Mouse (Mus musculus): ENCODE measurements at regions not wholly inside any gene's neighbourhood (a gene's known extent, or its start where the extent isn't known, plus 50 kb on each side); places are given as distances from the start of the nearest gene placed in this dataset.

- no peak for DNase-seq
Measured at GRCm38 (mm10) chr17:62412666-62413180, 468.4 kb downstream of the Efna5 start.

DNA sequence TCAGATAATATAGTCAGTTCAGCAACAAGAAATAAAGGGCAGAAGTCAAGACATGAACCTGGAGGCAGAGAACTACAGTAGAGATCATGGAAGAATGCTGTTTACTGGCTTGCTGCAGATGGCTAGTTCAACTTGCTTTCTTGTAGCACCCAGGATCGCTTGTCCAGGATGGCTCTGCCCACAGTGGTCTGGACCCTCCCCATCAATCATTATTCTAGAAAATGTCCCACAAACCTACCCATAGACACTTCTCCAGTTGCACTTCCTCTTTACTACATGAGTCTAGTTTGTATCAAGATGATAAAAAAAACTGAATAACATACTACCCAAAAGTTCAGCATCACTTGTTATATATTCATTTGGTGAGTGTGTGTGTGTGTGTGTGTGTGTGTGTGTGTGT, 477.4 kb downstream of the Efna5 start:
- DNase-seq, result no peak

DNA sequence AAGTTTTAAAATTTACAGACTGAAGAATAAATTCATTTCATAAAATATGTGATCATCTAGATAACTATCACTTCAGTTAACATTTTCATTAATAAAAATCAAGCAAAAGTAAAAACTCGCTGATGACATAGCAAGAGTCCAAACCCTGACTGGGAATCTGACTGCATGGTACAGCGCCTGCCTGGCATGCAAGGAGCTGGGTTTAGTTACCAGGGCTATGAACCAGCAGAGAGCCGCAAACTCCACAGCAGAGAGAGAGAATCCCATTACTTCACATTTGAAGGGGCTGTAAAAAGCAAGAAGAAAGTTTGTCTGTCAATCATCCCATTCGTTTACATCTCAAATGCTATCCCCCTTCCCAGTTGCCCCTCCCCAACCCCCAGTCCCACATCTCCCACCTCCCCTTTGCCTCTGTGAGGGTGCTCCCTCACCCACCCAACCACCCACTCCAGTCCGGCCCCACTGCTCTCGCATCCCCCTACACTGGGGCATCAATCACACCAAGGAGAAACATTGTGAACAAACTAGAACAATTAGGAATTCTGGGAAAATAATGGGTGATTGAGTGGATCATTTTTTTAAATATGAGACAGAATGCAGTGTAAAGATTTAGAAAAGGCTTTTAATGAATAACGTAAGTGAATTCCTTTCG, 487.6 kb downstream of the Efna5 start:
- no peak for DNase-seq

DNA sequence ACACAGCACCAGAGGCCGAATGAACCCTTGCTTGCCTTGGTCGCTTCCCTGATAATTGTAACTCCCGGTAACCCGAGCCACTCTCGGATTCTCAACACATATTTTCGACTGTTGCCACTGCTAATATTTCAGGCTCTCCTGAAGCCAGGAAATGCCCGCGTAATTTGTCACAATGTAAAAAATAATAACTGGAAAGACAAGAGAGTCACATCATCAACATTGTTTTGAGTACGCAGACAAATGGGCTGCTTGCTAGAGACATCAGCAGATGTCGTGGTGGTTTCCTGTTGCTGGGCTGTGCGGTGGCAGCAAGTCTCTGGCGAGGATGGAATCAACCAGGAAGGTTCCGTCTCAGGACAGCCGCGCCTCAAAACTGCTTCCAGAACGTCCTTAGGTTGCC, 497.1 kb downstream of the Efna5 start:
- no peak for DNase-seq

- no peak for DNase-seq
Measured at GRCm38 (mm10) chr17:62378868-62379417, 502.2 kb downstream of the Efna5 start.

DNA sequence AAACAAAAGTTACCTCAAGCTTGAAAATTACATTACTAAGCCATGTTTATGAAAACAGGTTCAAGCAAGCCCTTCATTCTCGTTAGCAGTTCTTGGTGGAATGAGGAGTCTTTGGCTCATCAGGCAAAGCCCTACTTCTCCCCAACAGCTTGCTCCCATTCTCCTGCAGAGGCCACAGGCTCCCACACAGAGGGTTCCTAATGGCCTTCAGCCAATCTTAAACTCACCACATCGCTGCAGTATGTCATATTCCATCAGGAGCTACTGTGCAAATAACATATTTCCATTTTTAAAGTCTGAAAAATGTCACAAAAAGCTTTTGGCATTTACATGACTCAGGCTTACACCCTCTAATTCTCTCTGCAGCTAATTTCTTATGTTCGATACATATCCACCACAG, 512.0 kb downstream of the Efna5 start:
- no peak for DNase-seq

DNA sequence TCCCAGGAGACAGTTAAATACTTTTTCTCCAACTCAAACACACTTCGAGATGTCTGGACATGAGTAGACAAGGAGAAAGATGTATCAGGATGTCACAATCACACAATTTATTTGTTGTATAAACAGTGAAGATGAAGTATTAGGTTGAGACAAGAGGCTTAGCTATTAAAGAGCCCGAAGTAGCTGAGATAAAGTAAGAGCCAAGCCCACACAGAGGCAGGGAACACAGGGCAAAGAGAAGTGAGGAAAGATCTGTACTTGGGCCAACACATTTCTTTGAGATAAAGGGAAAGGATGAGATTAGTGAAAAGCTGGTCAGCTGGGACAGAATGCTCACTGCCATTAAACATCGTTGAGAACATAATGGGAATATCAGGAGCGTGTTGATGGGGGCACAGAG, 513.2 kb downstream of the Efna5 start:
- DNase-seq, result no peak

- no peak for DNase-seq
Measured at GRCm38 (mm10) chr17:62358323-62358722, 522.8 kb downstream of the Efna5 start.

GRCm38 (mm10) chr17:62337890-62338557, 543.1 kb downstream of the Efna5 start:
- no peak for DNase-seq

DNA sequence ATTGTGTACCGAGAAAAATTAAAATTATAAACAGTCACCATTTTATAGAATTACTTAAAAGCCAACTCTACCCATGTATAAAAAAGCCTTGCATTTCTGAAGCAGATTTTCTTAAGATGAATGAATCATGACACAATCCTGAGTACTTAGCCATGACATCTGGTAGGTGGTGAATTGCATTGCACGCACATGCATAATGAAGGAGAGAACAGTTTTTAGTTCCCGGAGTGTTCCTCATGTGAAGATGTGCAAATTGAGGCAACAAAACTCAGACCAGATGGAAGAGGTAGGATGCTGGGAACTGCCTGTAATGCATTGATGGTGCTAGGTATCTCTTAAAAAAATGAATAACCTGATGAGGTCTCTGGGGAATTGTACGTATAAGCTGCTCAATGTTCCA, 550.9 kb downstream of the Efna5 start:
- no peak for DNase-seq

DNA sequence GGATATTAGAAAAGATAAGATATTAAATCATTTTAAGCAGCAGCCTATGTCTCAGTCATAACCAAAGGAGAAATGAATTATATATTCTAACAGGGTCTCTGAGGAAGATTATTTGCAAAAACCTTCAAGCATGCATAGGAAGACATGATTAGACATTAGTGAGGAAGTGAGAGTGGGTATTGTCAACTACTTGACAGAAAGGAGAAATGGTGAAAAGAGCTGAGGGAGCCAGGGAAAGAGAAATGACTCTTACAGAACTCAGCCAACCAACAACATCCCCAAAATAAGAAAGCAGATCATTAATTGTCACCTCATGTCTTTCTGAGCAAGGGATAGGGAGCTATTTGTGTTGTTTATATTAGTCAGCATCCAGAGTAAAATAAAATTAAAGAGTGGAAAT, 554.3 kb downstream of the Efna5 start:
- no peak for DNase-seq

DNA sequence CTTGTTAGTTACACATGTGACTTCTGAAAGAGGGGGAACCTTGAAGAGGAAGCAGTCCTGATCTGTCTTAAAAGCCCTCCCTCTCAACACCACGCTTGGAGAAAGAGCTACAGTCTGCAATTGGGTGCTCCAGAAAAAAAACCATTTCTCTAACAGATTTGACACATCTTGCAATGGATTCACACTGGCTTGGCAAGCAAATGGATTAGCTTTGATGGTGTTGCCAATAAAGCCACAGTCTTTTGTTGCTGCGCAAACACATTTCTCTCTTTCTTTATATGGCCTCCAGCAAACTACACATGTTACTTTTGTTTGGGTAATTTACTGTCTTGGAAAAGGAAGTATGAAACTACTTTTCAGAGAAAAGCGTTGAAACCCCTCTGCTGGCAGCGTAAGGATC, 562.1 kb downstream of the Efna5 start:
- DNase-seq, result no peak

GRCm38 (mm10) chr17:62310059-62310458, 571.1 kb downstream of the Efna5 start:
- DNase-seq, result no peak

GRCm38 (mm10) chr17:62307111-62307510, 574.0 kb downstream of the Efna5 start:
- no peak for DNase-seq

DNA sequence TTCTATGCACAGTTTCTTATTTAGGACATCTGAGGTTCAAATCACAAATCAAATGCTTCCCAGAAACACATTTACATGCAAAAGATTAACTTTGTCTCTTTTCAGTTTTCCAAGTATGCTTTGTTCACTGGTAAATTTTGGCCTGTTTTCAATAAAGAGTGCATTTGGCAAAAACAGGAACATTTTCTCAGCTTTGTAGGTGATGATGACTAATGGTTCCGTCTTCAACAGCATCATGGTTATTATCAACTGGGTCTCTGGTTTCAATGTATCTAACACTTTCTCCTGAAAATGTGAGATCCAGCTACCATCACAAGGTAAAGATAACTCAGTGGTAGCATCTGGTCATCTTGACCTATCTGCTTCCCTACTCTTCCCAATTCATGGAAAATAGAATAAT, 574.6 kb downstream of the Efna5 start:
- DNase-seq, result no peak

DNA sequence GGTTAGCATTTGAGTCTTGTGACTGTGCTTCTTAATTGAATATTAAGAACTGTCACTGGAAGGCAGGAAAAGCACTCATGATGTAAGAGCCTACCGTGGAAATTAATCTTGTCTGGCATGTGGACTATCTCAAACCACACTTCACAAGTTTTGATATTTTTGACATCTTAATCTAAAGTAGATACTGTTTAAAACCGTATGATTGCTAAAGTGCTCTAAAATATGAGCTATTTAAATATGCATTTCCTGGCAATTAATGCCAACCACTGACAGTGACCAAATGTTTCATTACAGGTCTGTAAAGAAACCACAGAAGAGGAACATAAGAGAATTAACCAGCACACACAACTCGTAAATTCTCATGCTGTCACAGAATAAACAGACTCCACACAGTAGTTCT, 576.0 kb downstream of the Efna5 start:
- no peak for DNase-seq

DNA sequence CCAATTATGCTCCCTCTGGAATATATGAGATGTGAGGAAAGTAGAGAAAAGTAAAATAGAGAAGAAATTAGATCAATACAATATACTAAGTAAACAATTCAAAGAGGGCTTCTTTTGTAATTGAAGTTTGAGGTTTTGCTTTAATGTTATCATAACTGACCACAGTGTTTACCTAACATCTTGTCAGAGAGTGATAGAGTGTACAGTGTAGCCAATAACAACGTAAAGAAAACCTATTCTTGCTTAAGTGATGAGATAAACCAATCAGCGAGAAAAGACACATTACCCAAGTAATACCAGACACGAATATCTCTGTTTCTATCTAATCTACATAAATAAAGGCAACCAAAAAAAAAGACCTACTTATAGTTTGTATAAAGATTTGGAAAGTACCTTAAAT, 577.0 kb downstream of the Efna5 start:
- DNase-seq, result no peak

DNA sequence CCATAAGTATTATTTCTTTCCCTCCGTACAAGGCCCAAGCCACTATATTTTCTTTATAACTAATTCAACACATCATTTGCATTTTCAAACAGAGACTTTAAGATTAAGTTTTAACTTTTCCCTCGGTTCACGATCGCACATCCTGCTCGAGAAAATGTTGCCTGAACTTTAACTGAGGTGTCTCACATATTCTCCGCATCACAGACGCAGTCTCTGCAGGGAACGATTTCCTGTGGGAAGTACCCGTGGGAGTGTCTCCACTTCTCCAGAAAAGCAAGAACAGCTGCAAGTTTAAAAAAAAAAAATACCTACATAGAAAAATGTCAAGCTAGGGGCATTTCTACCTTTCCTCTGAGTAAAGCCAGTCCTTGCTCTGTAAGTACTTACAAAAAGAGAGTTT, 581.2 kb downstream of the Efna5 start:
- DNase-seq, result no peak

- no peak for DNase-seq
Measured at GRCm38 (mm10) chr17:62297393-62298060, 583.6 kb downstream of the Efna5 start.

GRCm38 (mm10) chr17:62295412-62295811, 585.7 kb downstream of the Efna5 start:
- DNase-seq, result no peak

DNA sequence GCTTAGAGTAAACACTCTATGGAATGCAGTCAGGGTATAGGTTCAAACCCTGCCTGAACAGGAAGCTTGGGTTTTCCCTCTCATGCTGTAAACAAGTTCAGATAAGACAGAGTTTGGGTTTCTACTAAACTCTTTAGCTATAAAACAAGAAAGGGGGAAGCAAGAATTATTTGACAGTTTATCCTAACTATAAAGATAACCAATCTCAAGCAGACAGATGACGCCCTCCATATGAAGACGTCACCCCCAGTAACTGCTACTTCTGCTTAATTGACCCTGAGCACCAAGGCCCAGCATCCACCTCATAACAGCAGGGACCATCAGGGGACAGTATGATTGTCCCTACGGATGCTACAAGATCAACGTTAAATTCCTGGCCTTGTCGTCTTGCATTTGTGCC, 588.4 kb downstream of the Efna5 start:
- no peak for DNase-seq

GRCm38 (mm10) chr17:62287666-62288065, 593.5 kb downstream of the Efna5 start:
- no peak for DNase-seq

DNA sequence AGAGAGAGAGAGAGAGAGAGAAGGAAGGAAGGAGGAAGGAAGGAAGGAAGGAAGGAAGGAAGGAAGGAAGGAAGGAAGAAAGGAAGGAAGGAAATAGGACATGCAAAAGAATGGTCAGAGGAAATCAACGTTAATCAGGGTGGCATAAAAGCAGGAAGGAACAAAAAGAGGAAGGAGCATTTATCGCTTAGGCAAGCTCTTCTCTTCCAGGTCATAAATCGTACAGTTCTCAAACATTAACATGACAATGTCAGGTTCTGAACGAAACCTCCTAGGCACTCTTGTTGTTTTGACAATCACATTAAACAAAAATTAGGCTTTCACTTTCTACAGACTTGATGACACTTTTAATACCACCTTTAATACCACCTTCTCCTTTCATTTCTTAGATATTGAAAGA, 594.0 kb downstream of the Efna5 start:
- DNase-seq, result no peak
